8 mouse cellular contexts compared by ENCODE assay signal in the genomic region with DNA sequence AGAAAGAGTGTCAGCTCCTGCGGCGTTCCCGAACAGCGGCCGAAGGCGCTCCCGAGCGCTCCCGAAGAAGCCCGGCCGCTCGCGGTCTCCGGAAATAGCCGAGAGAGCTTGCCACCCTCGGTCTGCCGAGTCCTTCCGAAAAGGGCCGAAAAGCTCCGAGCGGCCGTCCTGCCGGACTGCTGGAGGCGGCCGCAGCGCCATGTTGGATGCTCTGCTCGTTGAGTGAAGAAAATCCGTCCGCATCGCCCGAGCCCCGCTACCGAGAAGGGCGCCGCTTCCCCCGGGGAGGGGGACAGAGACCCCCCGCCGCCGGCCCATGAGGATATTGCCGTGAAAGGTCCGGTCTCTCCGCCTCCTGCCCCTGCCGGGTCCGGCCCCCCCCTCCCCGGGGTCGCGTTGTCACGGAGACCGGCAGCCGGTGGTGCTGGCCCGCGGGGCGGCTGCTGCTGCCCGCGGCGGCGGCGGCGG. TPM values are rescaled to one million over a fixed set of nuclear protein-coding genes. Genes with fewer than 3 reads are reported as not detected.
A peak's percentile ranks its signal among the peaks of the same experiment; 100 is the strongest.
DNase-seq lines count a peak whose midpoint lies in the region; ATAC-seq and TF ChIP-seq lines count a peak whose summit lies in the region.

No protein-coding gene starts in this region.

- peak overlapping the region; percentile 71 for H3K27ac ChIP-seq in bone marrow macrophage, adult 2 months (ENCODE audit: insufficient read depth, low read depth, low read length)
- H3K27ac ChIP-seq in embryonic fibroblast, embryonic 13.5 days (ENCODE audit: insufficient read depth, low read length) = peak overlapping the region; percentile 84
- peak overlapping the region; percentile 98 for H3K27ac ChIP-seq in heart, embryonic 10.5 days
- peak overlapping the region; percentile 91 for H3K27ac ChIP-seq in kidney, embryonic 15.5 days

- peak overlapping the region; percentile 95 for H3K9ac ChIP-seq in kidney, embryonic 15.5 days

- peaks cover 20% of the 10 kb centered on the region for H3K36me3 ChIP-seq in heart, embryonic 10.5 days
- H3K36me3 ChIP-seq in kidney, embryonic 15.5 days = peaks cover 21% of the 10 kb centered on the region

- peak overlapping the region; percentile 98 for H3K4me3 ChIP-seq in bone marrow macrophage, adult 2 months (ENCODE audit: insufficient read depth, low read length)
- H3K4me3 ChIP-seq in embryonic fibroblast, embryonic 13.5 days (ENCODE audit: insufficient read depth, low read length) = peak overlapping the region; percentile 49
- peak overlapping the region; percentile 98 for H3K4me3 ChIP-seq in heart, embryonic 10.5 days
- peak overlapping the region; percentile 69 for H3K4me3 ChIP-seq in kidney, embryonic 15.5 days (replicated peaks)

- H3K4me2 ChIP-seq in kidney, embryonic 15.5 days = peak overlapping the region; percentile 76

- no peak for TF ChIP-seq CTCF in bone marrow macrophage, adult 2 months (IDR thresholded peaks at IDR 0.05; ENCODE audit: low read depth, low read length)
- no peak for TF ChIP-seq CTCF in embryonic fibroblast, embryonic 13.5 days (IDR thresholded peaks at IDR 0.05; ENCODE audit: borderline replicate concordance, insufficient read depth, low read length)

- no peaks in the 10 kb centered on the region for H3K9me3 ChIP-seq in heart, embryonic 10.5 days
- H3K9me3 ChIP-seq in kidney, embryonic 15.5 days (replicated peaks) = no peaks in the 10 kb centered on the region

- DNase-seq in 416B (ENCODE audit: low read depth) (peak; percentile 94), liver (peak; percentile 96)
- peak; percentile 98 for DNase-seq in heart, embryonic 10.5 days (ENCODE audit: low spot score)
- peak; percentile 97 to 99 for DNase-seq in spleen, postnatal 4 days (ENCODE audit: low spot score in 2 of 2)

- WGBS in heart, embryonic 10.5 days = 1% methylated on average over 58 of the region's 59 CpGs
- WGBS in kidney, embryonic 15.5 days = 0% methylated on average over 38 of the region's 59 CpGs

- TF ChIP-seq POLR2A in bone marrow macrophage, adult 2 months (IDR thresholded peaks at IDR 0.05; ENCODE audit: borderline replicate concordance, low read depth, low read length) = no peak
- TF ChIP-seq POLR2A in embryonic fibroblast, embryonic 13.5 days (IDR thresholded peaks at IDR 0.05; ENCODE audit: low read depth, low read length) = peak; percentile 87

- peaks cover 19% of the 10 kb centered on the region; the same call in 1 of the 2 replicates for H3K27me3 ChIP-seq in heart, embryonic 10.5 days (ENCODE audit: insufficient read depth, poor library complexity, severe bottlenecking)
- no peaks in the 10 kb centered on the region for H3K27me3 ChIP-seq in kidney, embryonic 15.5 days

- ATAC-seq in kidney, embryonic 15.5 days (replicated peaks; ENCODE audit: low FRiP score) = peak; percentile 94
- peak; percentile 76 for ATAC-seq in monocyte, adult 5-6 weeks (replicated peaks; ENCODE audit: insufficient number of reproducible peaks, low FRiP score, low TSS enrichment, poor library complexity, severe bottlenecking)

- H3K4me1 ChIP-seq in bone marrow macrophage, adult 2 months (ENCODE audit: control insufficient read depth, insufficient read depth, low read length) = peaks cover 18% of the 10 kb centered on the region
- H3K4me1 ChIP-seq in embryonic fibroblast, embryonic 13.5 days (ENCODE audit: control insufficient read depth, insufficient read depth, low read length) = 0 out of 2 replicates have a peak, but pooled peaks cover 5% of the 10 kb centered on the region
- peaks cover 43% of the 10 kb centered on the region for H3K4me1 ChIP-seq in heart, embryonic 10.5 days
- peaks cover 44% of the 10 kb centered on the region for H3K4me1 ChIP-seq in kidney, embryonic 15.5 days

RNA-seq across cellular contexts. Expression of a gene that starts 0.5 kb away (rescaled TPM):
- polyA plus RNA-seq in bone marrow macrophage, adult 2 months (2012; ENCODE audit: insufficient read depth, insufficient read length, missing spikeins) = 74.3 and 74.9 TPM in 2 replicates
- 83.4 and 92.1 TPM in 2 replicates for polyA plus RNA-seq in embryonic fibroblast, embryonic 13.5 days (2011; ENCODE audit: insufficient read length, low read depth, missing spikeins)
- 29.0 and 35.3 TPM in 2 replicates for polyA plus RNA-seq in heart, embryonic 10.5 days (2016; fragmentation: Nextera tagmentation; extraction: Ambion mirVana)
- 38.6 and 40.0 TPM in 2 replicates for polyA plus RNA-seq in kidney, embryonic 15.5 days (2015; fragmentation: Nextera tagmentation; extraction: Ambion mirVana)
- 94.4 to 146 TPM (median 114 TPM) in 3 replicates for total RNA-seq in monocyte, adult 5-6 weeks (2017)

Comparison
In these comparisons a context has a peak if more than half of its experiments do, and no peak if none do; other contexts are left out.
1. Peak in every context shown above with its lines: DNase-seq, ATAC-seq, H3K4me3 ChIP-seq and H3K27ac ChIP-seq.